Mouse (Mus musculus) activated CD4-positive, CD25-positive, alpha-beta regulatory T cell (primary cell): Measurements from ENCODE around the gene Tacr3. TPM values are rescaled to one million over a fixed set of nuclear protein-coding genes. Genes with fewer than 3 reads are reported as not detected.

Source experiments
- polyA plus RNA-seq, 2 experiments: library from polyadenylated mRNA; unstranded; fragments of 100-300 nt; shearing (Covaris generic); gene quantifications; one replicate each; pipeline ENCODE4 v1.2.1; 2017

The Tacr3 gene
- polyA plus RNA-seq = not detected

GRCm38 (mm10) chr3:134828875-134829530 is at the start of gene Tacr3:
Gene Tacr3, plus strand, starts transcription at chr3:134829007.

